Mouse (Mus musculus): ENCODE data around the gene Gm11042. TPM values are rescaled to one million over a fixed set of nuclear protein-coding genes. Genes with fewer than 3 reads are reported as not detected.

The Gm11042 gene
- total and polyA plus RNA-seq, 2 experiments = not detected

GRCm38 (mm10) chr12:74342720-74343119, 26.5 kb upstream of the Gm11042 start:
- H3K36me3 ChIP-seq (ENCODE audit: control insufficient read depth, insufficient read depth, low read length) = no peaks in the 10 kb centered on the region
- no peaks in the 10 kb centered on the region for H3K79me2 ChIP-seq (ENCODE audit: control insufficient read depth, insufficient read depth, low read length)
- no peaks in the 10 kb centered on the region for H3K4me1 ChIP-seq (ENCODE audit: control insufficient read depth, insufficient read depth, low read length)
- 91% methylated on average over 3 of the region's 3 CpGs for WGBS
- no peak for TF ChIP-seq POLR2A (IDR thresholded peaks at IDR 0.05; ENCODE audit: extremely low read depth, insufficient read depth, low read length)
- no peak for TF ChIP-seq CTCF (IDR thresholded peaks at IDR 0.05; ENCODE audit: low read depth, low read length)
- DNase-seq (ENCODE audit: extremely low read depth, low read depth, low spot score) = no peak
- no peaks in the 10 kb centered on the region; the same call in 1 of the 2 replicates for H3K27me3 ChIP-seq (ENCODE audit: control insufficient read depth, insufficient read depth, low read length)
- H3K4me3 ChIP-seq (ENCODE audit: insufficient read depth, low read depth, low read length) = no peak overlapping the region
- H3K27ac ChIP-seq (replicated peaks; ENCODE audit: insufficient read depth, low read depth, low read length) = no peak overlapping the region
- no peak overlapping the region for H3K9ac ChIP-seq (ENCODE audit: low read depth, low read length)

- no peak overlapping the region for H3K27ac ChIP-seq (replicated peaks; ENCODE audit: insufficient read depth, low read depth, low read length)
- no peaks in the 10 kb centered on the region for H3K4me1 ChIP-seq (ENCODE audit: control insufficient read depth, insufficient read depth, low read length)
- H3K4me3 ChIP-seq (ENCODE audit: insufficient read depth, low read depth, low read length) = no peak overlapping the region
- no peak for DNase-seq (ENCODE audit: extremely low read depth, low read depth, low spot score)
- H3K9ac ChIP-seq (ENCODE audit: low read depth, low read length) = no peak overlapping the region
- H3K79me2 ChIP-seq (ENCODE audit: control insufficient read depth, insufficient read depth, low read length) = no peaks in the 10 kb centered on the region
- TF ChIP-seq CTCF (IDR thresholded peaks at IDR 0.05; ENCODE audit: low read depth, low read length) = no peak
- no peaks in the 10 kb centered on the region for H3K27me3 ChIP-seq (ENCODE audit: control insufficient read depth, insufficient read depth, low read length)
- 87% methylated on average over 2 of the region's 2 CpGs for WGBS
- H3K36me3 ChIP-seq (ENCODE audit: control insufficient read depth, insufficient read depth, low read length) = no peaks in the 10 kb centered on the region
Observed at GRCm38 (mm10) chr12:74340070-74340469, 23.9 kb upstream of the Gm11042 start.

GRCm38 (mm10) chr12:74333706-74334105, 17.5 kb upstream of the Gm11042 start:
- Histone ChIP-seq H3K4me1 (ENCODE audit: control insufficient read depth, insufficient read depth, low read length) (no peaks in the 10 kb centered on the region), H3K9ac (ENCODE audit: low read depth, low read length) (no peak overlapping the region), H3K27ac (replicated peaks; ENCODE audit: insufficient read depth, low read depth, low read length) (no peak overlapping the region), H3K36me3 (ENCODE audit: control insufficient read depth, insufficient read depth, low read length) (no peaks in the 10 kb centered on the region), H3K4me3 (ENCODE audit: insufficient read depth, low read depth, low read length) (no peak overlapping the region), H3K27me3 (ENCODE audit: control insufficient read depth, insufficient read depth, low read length) (no peaks in the 10 kb centered on the region), H3K79me2 (ENCODE audit: control insufficient read depth, insufficient read depth, low read length) (no peaks in the 10 kb centered on the region)
- TF ChIP-seq POLR2A (IDR thresholded peaks at IDR 0.05; ENCODE audit: extremely low read depth, insufficient read depth, low read length) (no peak), CTCF (IDR thresholded peaks at IDR 0.05; ENCODE audit: low read depth, low read length) (no peak)
- 86% methylated on average over 6 of the region's 6 CpGs for WGBS
- no peak for DNase-seq (ENCODE audit: extremely low read depth, low read depth, low spot score)

- TF ChIP-seq CTCF (IDR thresholded peaks at IDR 0.05; ENCODE audit: low read depth, low read length) (peak; percentile 84), POLR2A (IDR thresholded peaks at IDR 0.05; ENCODE audit: extremely low read depth, insufficient read depth, low read length) (no peak)
- DNase-seq (ENCODE audit: extremely low read depth, low read depth, low spot score) = peak; percentile 40
- Histone ChIP-seq H3K27me3 (ENCODE audit: control insufficient read depth, insufficient read depth, low read length) (no peaks in the 10 kb centered on the region), H3K79me2 (ENCODE audit: control insufficient read depth, insufficient read depth, low read length) (no peaks in the 10 kb centered on the region), H3K9ac (ENCODE audit: low read depth, low read length) (no peak overlapping the region), H3K4me3 (ENCODE audit: insufficient read depth, low read depth, low read length) (no peak overlapping the region), H3K36me3 (ENCODE audit: control insufficient read depth, insufficient read depth, low read length) (no peaks in the 10 kb centered on the region), H3K4me1 (ENCODE audit: control insufficient read depth, insufficient read depth, low read length) (no peaks in the 10 kb centered on the region), H3K27ac (replicated peaks; ENCODE audit: insufficient read depth, low read depth, low read length) (no peak overlapping the region)
- 20% methylated on average over 13 of the region's 13 CpGs for WGBS
Observed at GRCm38 (mm10) chr12:74333016-74333415, 16.8 kb upstream of the Gm11042 start.

- H3K79me2 ChIP-seq (ENCODE audit: control insufficient read depth, insufficient read depth, low read length) = no peaks in the 10 kb centered on the region
- no peak for DNase-seq (ENCODE audit: extremely low read depth, low read depth, low spot score)
- TF ChIP-seq CTCF (IDR thresholded peaks at IDR 0.05; ENCODE audit: low read depth, low read length) = no peak
- TF ChIP-seq POLR2A (IDR thresholded peaks at IDR 0.05; ENCODE audit: extremely low read depth, insufficient read depth, low read length) = no peak
- H3K4me1 ChIP-seq (ENCODE audit: control insufficient read depth, insufficient read depth, low read length) = no peaks in the 10 kb centered on the region
- no peak overlapping the region for H3K27ac ChIP-seq (replicated peaks; ENCODE audit: insufficient read depth, low read depth, low read length)
- H3K9ac ChIP-seq (ENCODE audit: low read depth, low read length) = no peak overlapping the region
- WGBS = 83% methylated on average over 6 of the region's 6 CpGs
- H3K4me3 ChIP-seq (ENCODE audit: insufficient read depth, low read depth, low read length) = no peak overlapping the region
- no peaks in the 10 kb centered on the region for H3K36me3 ChIP-seq (ENCODE audit: control insufficient read depth, insufficient read depth, low read length)
- no peaks in the 10 kb centered on the region for H3K27me3 ChIP-seq (ENCODE audit: control insufficient read depth, insufficient read depth, low read length)
Observed at GRCm38 (mm10) chr12:74329759-74330158, 13.6 kb upstream of the Gm11042 start.

GRCm38 (mm10) chr12:74326644-74327043, 10.4 kb upstream of the Gm11042 start:
- no peak for DNase-seq (ENCODE audit: extremely low read depth, low read depth, low spot score)
- Histone ChIP-seq H3K27ac (replicated peaks; ENCODE audit: insufficient read depth, low read depth, low read length) (no peak overlapping the region), H3K9ac (ENCODE audit: low read depth, low read length) (no peak overlapping the region), H3K36me3 (ENCODE audit: control insufficient read depth, insufficient read depth, low read length) (no peaks in the 10 kb centered on the region), H3K4me1 (ENCODE audit: control insufficient read depth, insufficient read depth, low read length) (no peaks in the 10 kb centered on the region), H3K79me2 (ENCODE audit: control insufficient read depth, insufficient read depth, low read length) (no peaks in the 10 kb centered on the region), H3K27me3 (ENCODE audit: control insufficient read depth, insufficient read depth, low read length) (no peaks in the 10 kb centered on the region), H3K4me3 (ENCODE audit: insufficient read depth, low read depth, low read length) (no peak overlapping the region)
- TF ChIP-seq CTCF (IDR thresholded peaks at IDR 0.05; ENCODE audit: low read depth, low read length) (no peak), POLR2A (IDR thresholded peaks at IDR 0.05; ENCODE audit: extremely low read depth, insufficient read depth, low read length) (no peak)
- WGBS = 82% methylated on average over 3 of the region's 3 CpGs

All from liver, adult 2 months (tissue).